Mouse (Mus musculus): Measurements from ENCODE around the gene Ptger1. TPM values are rescaled to one million over a fixed set of nuclear protein-coding genes. Genes with fewer than 3 reads are reported as not detected.

Gene Ptger1
- polyA plus RNA-seq (2012; rRNA removed), result 2.9 and 3.0 TPM in 2 replicates

DNA sequence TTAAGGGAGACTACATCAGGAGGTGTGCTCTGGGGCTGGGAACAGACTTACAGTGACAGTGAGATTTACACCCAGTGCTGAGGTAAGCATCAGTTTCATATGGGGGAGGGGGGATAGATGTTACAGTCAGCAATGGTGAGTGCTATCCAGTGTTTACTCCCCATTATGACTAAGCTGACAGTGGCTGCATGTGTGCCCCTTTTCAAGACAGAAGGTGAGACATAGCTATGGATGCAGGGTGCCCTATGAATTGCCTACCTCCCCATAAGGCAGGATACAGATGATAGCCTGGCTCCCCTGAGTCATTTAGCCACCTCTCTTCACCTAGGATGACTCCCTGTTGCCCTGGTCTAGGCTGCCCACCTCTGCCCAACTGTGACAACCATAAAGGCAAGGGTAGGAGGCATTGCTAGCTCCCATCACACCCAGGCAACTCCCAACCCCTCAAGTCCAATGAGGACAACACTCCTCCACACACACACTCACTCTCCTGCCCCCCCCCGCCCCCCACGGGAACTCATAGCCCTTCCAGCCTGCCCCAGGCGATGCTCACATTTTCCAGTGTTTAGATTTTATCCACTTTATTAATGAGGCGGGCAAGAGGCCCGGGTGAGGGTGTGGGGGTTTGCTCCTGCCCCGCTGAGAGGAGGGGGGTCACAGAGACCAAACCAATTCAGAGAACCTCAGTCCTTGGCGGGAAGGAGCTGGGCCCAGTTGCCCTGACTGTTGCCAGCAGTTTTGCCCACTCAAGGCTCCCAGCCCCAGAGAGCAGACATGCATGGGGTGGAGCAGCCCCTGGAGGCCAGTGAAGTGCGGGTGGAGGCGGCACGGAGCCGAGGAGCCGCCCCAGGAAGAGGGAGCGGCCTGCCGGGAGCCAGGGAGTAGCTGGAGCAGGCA is at the start of gene Ptger1:
Gene Ptger1, plus strand, starts transcription at position 710 of the 897 bp plus-strand sequence.
- TF ChIP-seq POLR2A (IDR thresholded peaks at IDR 0.05; ENCODE audit: low read depth, low read length) (no peak), CTCF (IDR thresholded peaks at IDR 0.05; ENCODE audit: extremely low read depth, insufficient read length, insufficient replicate concordance, low read depth, low read length) (no peak)
- Histone ChIP-seq H3K4me3 (ENCODE audit: low read depth, low read length) (peak within 1 kb of the TSS; percentile 10; the same call in 1 of the 2 replicates), H3K27ac (ENCODE audit: insufficient read depth, low read depth, low read length) (peak within 1 kb of the TSS; percentile 35), H3K36me3 (ENCODE audit: control insufficient read depth, insufficient read depth, low read length) (peaks cover 20% of the 10 kb centered on the region), H3K4me1 (ENCODE audit: control insufficient read depth, insufficient read depth, insufficient read length, low read length) (peaks cover 32% of the 10 kb centered on the region), H3K27me3 (ENCODE audit: control insufficient read depth, insufficient read depth, low read length) (no peaks in the 10 kb centered on the region)
- WGBS, result 13% methylated on average over 14 of the region's 14 CpGs

DNA sequence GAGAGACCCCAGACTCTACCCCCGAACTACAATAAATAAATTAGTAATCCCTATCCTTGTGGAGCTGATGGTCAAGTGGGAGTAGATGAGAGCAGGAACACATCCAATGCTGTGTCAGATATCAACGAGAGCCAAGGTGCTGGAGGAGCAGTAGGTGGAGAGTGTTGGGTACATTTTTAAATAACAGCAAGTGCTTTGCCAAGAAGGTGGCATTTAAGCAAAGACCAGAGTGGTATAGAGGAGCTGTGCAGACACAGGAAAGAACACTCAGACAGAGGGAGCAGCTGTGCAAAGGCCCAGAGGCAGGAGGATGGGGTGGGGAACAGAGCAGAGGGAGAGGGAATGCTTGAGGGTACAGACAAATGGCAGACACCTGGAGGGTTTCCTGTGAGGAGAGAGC is 49.4 kb upstream of the Ptger1 start:
- Histone ChIP-seq H3K27me3 (ENCODE audit: control insufficient read depth, insufficient read depth, low read length) (no peaks in the 10 kb centered on the region), H3K4me1 (ENCODE audit: control insufficient read depth, insufficient read depth, insufficient read length, low read length) (peaks cover under 1% of the 10 kb centered on the region), H3K4me3 (ENCODE audit: low read depth, low read length) (no peak overlapping the region), H3K27ac (ENCODE audit: insufficient read depth, low read depth, low read length) (no peak overlapping the region), H3K36me3 (ENCODE audit: control insufficient read depth, insufficient read depth, low read length) (peaks cover 15% of the 10 kb centered on the region)
- TF ChIP-seq CTCF (IDR thresholded peaks at IDR 0.05; ENCODE audit: extremely low read depth, insufficient read length, insufficient replicate concordance, low read depth, low read length), result no peak
- TF ChIP-seq POLR2A (IDR thresholded peaks at IDR 0.05; ENCODE audit: low read depth, low read length), result no peak
- WGBS, result 86% methylated on average over 2 of the region's 2 CpGs

DNA sequence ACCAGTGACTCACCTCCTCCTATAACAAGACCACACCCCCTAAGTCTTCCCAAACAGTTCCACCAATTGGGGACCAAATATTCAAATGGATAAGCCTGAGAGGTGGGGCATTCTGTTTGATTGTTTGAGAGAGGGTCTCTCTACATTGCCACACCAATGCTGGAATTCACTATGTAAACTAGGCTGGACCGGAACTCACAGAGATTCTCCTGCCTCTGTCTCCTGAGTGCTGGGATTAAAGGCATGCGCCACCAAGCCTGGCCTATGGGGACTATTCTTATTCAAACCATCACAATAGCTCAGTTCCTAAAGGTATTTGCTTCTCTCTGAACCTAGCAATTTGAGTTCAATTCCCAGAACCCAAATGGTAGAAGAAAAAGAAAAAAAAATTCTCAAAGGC is 47.9 kb upstream of the Ptger1 start:
- 0 out of 2 replicates have a peak, but pooled peaks cover 5% of the 10 kb centered on the region for H3K36me3 ChIP-seq (ENCODE audit: control insufficient read depth, insufficient read depth, low read length)
- peaks cover 2% of the 10 kb centered on the region for H3K4me1 ChIP-seq (ENCODE audit: control insufficient read depth, insufficient read depth, insufficient read length, low read length)
- 96% methylated on average over 2 of the region's 2 CpGs for WGBS
- H3K4me3 ChIP-seq (ENCODE audit: low read depth, low read length), result no peak overlapping the region
- H3K27ac ChIP-seq (ENCODE audit: insufficient read depth, low read depth, low read length), result no peak overlapping the region
- TF ChIP-seq CTCF (IDR thresholded peaks at IDR 0.05; ENCODE audit: extremely low read depth, insufficient read length, insufficient replicate concordance, low read depth, low read length), result no peak
- TF ChIP-seq POLR2A (IDR thresholded peaks at IDR 0.05; ENCODE audit: low read depth, low read length), result no peak
- H3K27me3 ChIP-seq (ENCODE audit: control insufficient read depth, insufficient read depth, low read length), result no peaks in the 10 kb centered on the region

DNA sequence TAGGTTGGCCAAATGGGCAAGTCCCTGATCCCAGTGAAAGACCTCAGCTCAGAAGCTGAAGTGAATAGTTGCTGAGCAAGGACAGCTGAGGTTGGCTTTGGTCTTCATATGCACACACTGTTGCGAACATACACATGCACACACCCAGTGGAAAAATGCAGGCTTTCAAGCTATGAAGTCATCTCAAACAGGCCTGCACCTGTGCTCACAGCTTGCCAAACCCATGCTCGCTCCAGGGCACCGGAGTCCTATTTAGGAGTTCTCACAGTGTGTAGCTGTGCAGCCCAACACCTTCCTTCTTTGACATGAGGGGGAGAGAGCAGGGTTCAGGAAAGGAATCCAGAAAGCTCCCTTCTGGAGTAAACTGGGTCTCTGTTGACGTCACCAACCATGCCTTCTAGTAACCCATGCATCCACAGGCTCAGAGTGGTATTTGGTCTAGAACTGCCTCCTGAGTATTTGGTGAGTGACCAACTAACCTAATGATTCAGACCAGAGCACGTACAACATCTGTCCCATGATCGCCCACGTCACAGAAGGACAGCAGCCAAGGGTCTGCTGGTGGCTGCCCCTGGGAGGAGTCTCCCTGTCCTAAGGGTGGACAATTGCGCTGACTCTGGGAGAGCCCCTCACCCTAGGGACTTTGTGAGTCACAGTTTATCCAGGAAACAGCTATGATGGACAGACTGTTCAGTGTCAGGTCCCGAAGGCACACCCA is 46.8 kb upstream of the Ptger1 start:
- no peaks in the 10 kb centered on the region for H3K36me3 ChIP-seq (ENCODE audit: control insufficient read depth, insufficient read depth, low read length)
- H3K4me3 ChIP-seq (ENCODE audit: low read depth, low read length), result no peak overlapping the region
- H3K27ac ChIP-seq (ENCODE audit: insufficient read depth, low read depth, low read length), result no peak overlapping the region
- 72% methylated on average over 9 of the region's 9 CpGs for WGBS
- no peak for TF ChIP-seq CTCF (IDR thresholded peaks at IDR 0.05; ENCODE audit: extremely low read depth, insufficient read length, insufficient replicate concordance, low read depth, low read length)
- no peak for TF ChIP-seq POLR2A (IDR thresholded peaks at IDR 0.05; ENCODE audit: low read depth, low read length)
- peaks cover 2% of the 10 kb centered on the region for H3K4me1 ChIP-seq (ENCODE audit: control insufficient read depth, insufficient read depth, insufficient read length, low read length)
- no peaks in the 10 kb centered on the region for H3K27me3 ChIP-seq (ENCODE audit: control insufficient read depth, insufficient read depth, low read length)

DNA sequence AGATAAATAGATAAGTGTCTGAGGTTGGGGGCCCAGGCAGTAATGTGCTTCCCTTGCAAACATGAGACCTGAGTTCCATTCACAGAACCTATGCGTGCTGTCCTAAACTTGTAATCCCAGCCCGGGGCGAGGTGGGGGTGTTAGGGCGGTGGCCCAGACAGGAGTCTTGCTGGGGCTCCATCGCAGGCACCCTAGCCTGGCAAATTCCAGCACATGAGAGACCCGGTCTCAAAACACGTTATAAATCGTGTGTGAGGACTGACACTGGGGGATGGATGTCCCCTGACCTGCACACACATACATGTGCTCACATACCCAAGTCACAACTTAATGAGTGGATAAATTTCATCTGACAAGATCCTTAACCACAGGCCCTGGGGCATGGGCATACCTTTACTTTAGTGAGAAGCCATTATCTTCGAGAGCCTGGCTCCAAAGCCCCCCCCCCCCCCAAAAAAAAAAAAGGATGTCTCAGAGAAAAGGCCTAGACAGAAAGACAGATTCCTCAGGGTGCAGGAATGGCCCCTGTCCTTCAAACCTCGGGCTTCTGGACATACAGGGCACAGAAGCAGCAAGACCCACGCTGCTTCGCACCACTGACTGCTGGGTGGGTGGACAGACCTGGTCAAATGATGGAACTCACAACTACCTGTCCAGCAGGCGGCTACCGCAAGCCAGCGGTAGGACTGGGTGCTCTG is 44.6 kb upstream of the Ptger1 start:
- H3K27ac ChIP-seq (ENCODE audit: insufficient read depth, low read depth, low read length), result no peak overlapping the region
- H3K27me3 ChIP-seq (ENCODE audit: control insufficient read depth, insufficient read depth, low read length), result no peaks in the 10 kb centered on the region
- TF ChIP-seq CTCF (IDR thresholded peaks at IDR 0.05; ENCODE audit: extremely low read depth, insufficient read length, insufficient replicate concordance, low read depth, low read length) (no peak), POLR2A (IDR thresholded peaks at IDR 0.05; ENCODE audit: low read depth, low read length) (no peak)
- peaks cover 2% of the 10 kb centered on the region for H3K4me1 ChIP-seq (ENCODE audit: control insufficient read depth, insufficient read depth, insufficient read length, low read length)
- H3K36me3 ChIP-seq (ENCODE audit: control insufficient read depth, insufficient read depth, low read length), result no peaks in the 10 kb centered on the region
- 57% methylated on average over 15 of the region's 15 CpGs for WGBS
- H3K4me3 ChIP-seq (ENCODE audit: low read depth, low read length), result peak overlapping the region; percentile 48

DNA sequence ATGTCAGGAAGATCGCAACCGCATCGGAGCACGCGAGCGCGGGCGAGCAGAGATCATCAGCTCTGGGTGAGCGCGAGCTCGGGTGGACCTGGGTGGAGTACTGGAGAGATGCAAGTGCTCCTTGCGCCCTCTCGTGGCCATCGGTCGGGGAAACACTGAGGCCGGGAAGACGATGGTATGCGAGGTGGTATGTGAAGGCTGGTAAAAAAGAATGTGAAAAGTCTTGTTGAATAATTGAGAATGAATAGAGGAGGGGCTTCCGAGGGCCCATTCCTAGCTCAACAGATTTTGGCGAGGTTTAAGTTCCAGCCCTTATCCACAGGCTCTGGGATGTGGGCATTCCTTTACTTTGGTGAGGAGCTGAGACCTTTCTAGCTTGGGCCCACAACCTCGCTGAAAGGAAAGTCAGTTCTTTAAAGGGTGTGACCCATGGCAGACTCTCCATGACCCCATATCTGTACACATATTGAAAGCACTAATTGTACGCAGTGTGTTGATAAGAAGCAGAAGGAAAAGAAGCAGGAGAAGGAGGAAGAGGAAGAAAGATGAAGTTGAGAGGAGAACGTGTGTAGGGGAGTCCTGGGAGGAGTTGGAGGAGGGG is 44.0 kb upstream of the Ptger1 start:
- Histone ChIP-seq H3K4me1 (ENCODE audit: control insufficient read depth, insufficient read depth, insufficient read length, low read length) (peaks cover 2% of the 10 kb centered on the region), H3K4me3 (ENCODE audit: low read depth, low read length) (peak overlapping the region; percentile 48), H3K36me3 (ENCODE audit: control insufficient read depth, insufficient read depth, low read length) (no peaks in the 10 kb centered on the region), H3K27me3 (ENCODE audit: control insufficient read depth, insufficient read depth, low read length) (no peaks in the 10 kb centered on the region), H3K27ac (ENCODE audit: insufficient read depth, low read depth, low read length) (no peak overlapping the region)
- peak; percentile 88 for TF ChIP-seq CTCF (IDR thresholded peaks at IDR 0.05; ENCODE audit: extremely low read depth, insufficient read length, insufficient replicate concordance, low read depth, low read length)
- no peak for TF ChIP-seq POLR2A (IDR thresholded peaks at IDR 0.05; ENCODE audit: low read depth, low read length)
- 4% methylated on average over 23 of the region's 23 CpGs for WGBS
